Mouse (Mus musculus): ENCODE data around the gene Srbd1.

DNA sequence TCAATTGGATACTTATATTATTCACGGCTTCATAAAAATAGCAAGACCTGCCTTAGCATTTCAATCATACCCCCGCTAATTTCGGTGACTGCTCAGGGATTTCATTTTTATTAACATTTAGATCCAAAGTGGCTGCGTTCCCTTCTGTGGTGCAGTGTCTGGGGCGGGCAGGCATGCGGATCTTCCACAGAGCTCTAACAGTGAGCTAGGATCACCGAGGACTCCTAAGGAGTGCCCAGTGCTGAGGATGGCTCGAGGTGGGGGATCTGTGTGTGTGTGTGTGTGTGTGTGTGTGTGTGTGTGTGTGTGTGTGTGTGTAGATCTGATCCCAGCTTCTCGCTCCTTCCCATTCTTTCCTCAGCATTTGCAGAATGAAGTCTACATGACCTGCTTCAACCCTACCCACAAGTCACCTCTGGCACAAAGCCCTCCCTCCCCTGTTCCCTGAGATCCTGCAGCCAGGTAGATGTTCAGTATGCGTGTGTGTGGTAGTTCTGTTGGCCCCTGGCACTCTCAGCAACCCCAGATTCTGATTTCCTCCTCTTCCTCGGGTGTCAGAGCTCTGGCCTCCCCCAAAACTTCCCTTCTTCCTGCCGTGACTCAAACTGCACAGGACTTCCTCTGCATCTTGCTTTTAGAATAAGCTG lies 200.9 kb downstream of the Srbd1 start:
- no peak for TF ChIP-seq CTCF (IDR thresholded peaks at IDR 0.05; ENCODE audit: low read depth, low read length)
- no peak for TF ChIP-seq POLR2A (IDR thresholded peaks at IDR 0.05; ENCODE audit: insufficient read depth, low read length)
- TF ChIP-seq EP300 (IDR thresholded peaks at IDR 0.05; ENCODE audit: insufficient read depth, low read depth, low read length): no peak
